Mouse (Mus musculus) forebrain, embryonic 15.5 days (tissue): ENCODE results near the gene Tcirg1. TPM values are rescaled to one million over a fixed set of nuclear protein-coding genes. Genes with fewer than 3 reads are reported as not detected.

Source experiments
- ATAC-seq: fragments of 200-750 bp; cut with Nextera tagmentation; replicated peaks from 2 replicates; pipeline ENCODE4 v1.8.0; 2017; ENCODE audit warnings: mild to moderate bottlenecking, moderate TSS enrichment, moderate library complexity
- H3K27ac ChIP-seq: fragments of 300-500 bp; sonication (generic); replicated peaks from 2 replicates; pipeline ENCODE4 v1.5.1; 2015; ENCODE audit warnings: mild to moderate bottlenecking, inconsistent platforms
- H3K27me3 ChIP-seq: fragments of 300-500 bp; sonication (generic); 2 replicates; pipeline ENCODE4 v1.6.1; 2015; ENCODE audit warnings: inconsistent platforms
- H3K36me3 ChIP-seq: fragments of 300-500 bp; sonication (generic); 2 replicates; pipeline ENCODE4 v1.6.1; 2015; ENCODE audit warnings: mild to moderate bottlenecking, inconsistent platforms
- H3K4me1 ChIP-seq: fragments of 300-500 bp; sonication (generic); 2 replicates; pipeline ENCODE4 v1.6.1; 2015; ENCODE audit warnings: inconsistent platforms
- H3K4me2 ChIP-seq: fragments of 300-500 bp; sonication (generic); replicated peaks from 2 replicates; pipeline ENCODE4 v1.6.1; 2015; ENCODE audit warnings: mild to moderate bottlenecking, inconsistent platforms
- H3K4me3 ChIP-seq: fragments of 300-500 bp; sonication (generic); 2 replicates; pipeline ENCODE4 v1.5.1; 2015; ENCODE audit warnings: mild to moderate bottlenecking, inconsistent platforms
- H3K9ac ChIP-seq: fragments of 300-500 bp; sonication (generic); replicated peaks from 2 replicates; pipeline ENCODE4 v1.6.1; 2015; ENCODE audit warnings: mild to moderate bottlenecking, inconsistent platforms
- H3K9me3 ChIP-seq: fragments of 300-500 bp; sonication (generic); 2 replicates; pipeline ENCODE4 v1.6.1; 2016; ENCODE audit warnings: inconsistent platforms
- WGBS: fragments of 180-500 bp; shearing (Covaris S2); methylation state at CpG from one replicate; pipeline ENCODE4 v1.1.7; 2015; ENCODE audit warnings: mixed read lengths; 5-methylcytosine and 5-hydroxymethylcytosine counted together
- polyA plus RNA-seq: library from polyadenylated mRNA; unstranded; fragments of >200 nt; fragmentation: Nextera tagmentation; extraction: Ambion mirVana; gene quantifications from 2 replicates; pipeline ENCODE4 v1.2.1, GENCODE M21; 2015

Tcirg1 gene
- polyA plus RNA-seq, 1 experiment from 2014 or later: 13.3 TPM

DNA sequence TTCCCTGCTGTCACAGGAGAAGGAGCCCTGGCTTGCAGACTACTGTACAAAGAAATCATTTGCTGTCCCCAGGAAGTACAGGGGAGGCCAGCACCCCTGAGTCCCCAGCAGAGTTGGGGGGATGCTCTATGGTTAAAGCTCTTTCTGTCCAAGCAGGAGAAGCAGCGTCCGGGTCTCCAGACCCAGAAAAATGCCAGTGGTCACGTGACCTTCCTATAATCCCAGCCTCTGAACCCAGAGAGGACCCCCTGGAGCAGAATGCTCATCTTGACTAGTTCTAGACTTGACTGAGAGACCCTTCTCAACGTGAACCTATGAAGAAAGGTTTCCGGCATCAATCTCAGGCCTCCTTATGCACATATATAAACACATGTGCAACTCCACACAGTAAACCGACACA lies 18.9 kb upstream of the Tcirg1 start:
- H3K9ac ChIP-seq: no peak overlapping the region
- H3K36me3 ChIP-seq: no peaks in the 10 kb centered on the region
- no peaks in the 10 kb centered on the region for H3K27me3 ChIP-seq
- ATAC-seq: no peak
- H3K9me3 ChIP-seq: no peaks in the 10 kb centered on the region
- no peak overlapping the region for H3K4me3 ChIP-seq
- 81% methylated on average over 6 of the region's 6 CpGs for WGBS
- H3K4me2 ChIP-seq: no peak overlapping the region
- H3K4me1 ChIP-seq: peaks cover 18% of the 10 kb centered on the region
- H3K27ac ChIP-seq: no peak overlapping the region

DNA sequence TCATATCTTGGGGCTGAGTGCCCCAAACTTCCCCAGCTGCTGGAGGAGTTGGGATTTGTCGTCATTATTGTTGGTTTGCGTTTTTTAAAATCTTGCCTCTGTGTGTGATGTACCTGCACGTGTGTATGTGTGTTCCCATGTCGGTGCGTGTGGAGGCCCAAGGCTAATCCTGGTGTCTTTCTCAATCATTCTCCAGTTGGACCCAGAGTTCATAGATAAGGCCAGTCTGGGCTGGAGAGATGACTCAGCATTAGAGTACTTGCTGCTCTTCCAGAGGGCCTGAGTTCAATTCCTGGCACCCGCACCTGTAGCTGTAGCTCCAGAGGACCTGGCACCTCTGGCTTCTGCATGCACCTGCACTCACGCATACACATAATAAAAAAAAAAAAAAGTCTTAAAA lies 17.9 kb upstream of the Tcirg1 start:
- H3K9ac ChIP-seq: no peak overlapping the region
- no peaks in the 10 kb centered on the region for H3K9me3 ChIP-seq
- peaks cover 9% of the 10 kb centered on the region for H3K4me1 ChIP-seq
- H3K27me3 ChIP-seq: no peaks in the 10 kb centered on the region
- no peaks in the 10 kb centered on the region for H3K36me3 ChIP-seq
- no peak overlapping the region for H3K4me2 ChIP-seq
- H3K27ac ChIP-seq: no peak overlapping the region
- no peak for ATAC-seq
- no peak overlapping the region for H3K4me3 ChIP-seq
- 92% methylated on average over 7 of the region's 7 CpGs for WGBS

- no peak overlapping the region for H3K9ac ChIP-seq
- H3K27me3 ChIP-seq: no peaks in the 10 kb centered on the region
- ATAC-seq: no peak
- H3K27ac ChIP-seq: no peak overlapping the region
- H3K36me3 ChIP-seq: no peaks in the 10 kb centered on the region
- no peaks in the 10 kb centered on the region for H3K9me3 ChIP-seq
- H3K4me1 ChIP-seq: peaks cover 4% of the 10 kb centered on the region
- WGBS: 83% methylated on average over 8 of the region's 8 CpGs
- H3K4me3 ChIP-seq: no peak overlapping the region
- no peak overlapping the region for H3K4me2 ChIP-seq
These were observed 17.3 kb upstream of the Tcirg1 start for GRCm38 (mm10) chr19:3924190-3924589.

GRCm38 (mm10) chr19:3923586-3923985 lies 16.7 kb upstream of the Tcirg1 start:
- Histone ChIP-seq H3K27ac (no peak overlapping the region), H3K4me1 (no peaks in the 10 kb centered on the region), H3K9ac (no peak overlapping the region), H3K36me3 (no peaks in the 10 kb centered on the region), H3K4me3 (no peak overlapping the region), H3K4me2 (no peak overlapping the region), H3K9me3 (no peaks in the 10 kb centered on the region), H3K27me3 (no peaks in the 10 kb centered on the region)
- ATAC-seq: no peak
- WGBS: 63% methylated on average over 13 of the region's 13 CpGs

- ATAC-seq: no peak
- Histone ChIP-seq H3K9me3 (no peaks in the 10 kb centered on the region), H3K4me2 (no peak overlapping the region), H3K36me3 (no peaks in the 10 kb centered on the region), H3K27ac (no peak overlapping the region), H3K9ac (no peak overlapping the region), H3K4me1 (no peaks in the 10 kb centered on the region), H3K27me3 (no peaks in the 10 kb centered on the region), H3K4me3 (no peak overlapping the region)
- 49% methylated on average over 10 of the region's 10 CpGs for WGBS
These were observed 15.9 kb upstream of the Tcirg1 start for GRCm38 (mm10) chr19:3922661-3923371.

DNA sequence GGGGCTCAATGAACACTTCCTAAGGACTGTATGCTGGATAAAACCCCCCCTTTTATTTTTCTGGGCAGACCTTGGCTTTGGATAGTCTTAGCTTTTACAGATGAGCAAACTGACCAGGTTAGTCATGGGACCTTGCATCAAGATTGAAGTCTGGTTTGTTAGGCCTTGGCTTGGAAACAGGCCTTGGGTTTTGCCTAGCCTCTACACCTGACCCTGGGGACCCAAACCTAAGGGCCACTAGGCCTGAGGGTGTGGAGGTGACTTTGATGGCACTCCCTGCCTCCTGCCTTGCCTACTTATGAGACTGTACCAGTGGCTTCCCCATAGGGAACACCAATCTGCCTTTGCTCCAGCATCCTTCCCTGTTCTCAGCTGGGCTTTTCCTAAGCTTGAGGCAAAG lies 13.0 kb upstream of the Tcirg1 start:
- Histone ChIP-seq H3K4me2 (no peak overlapping the region), H3K4me3 (no peak overlapping the region), H3K9me3 (no peaks in the 10 kb centered on the region), H3K27me3 (no peaks in the 10 kb centered on the region), H3K9ac (no peak overlapping the region), H3K27ac (no peak overlapping the region), H3K4me1 (no peaks in the 10 kb centered on the region), H3K36me3 (no peaks in the 10 kb centered on the region)
- no peak for ATAC-seq

- Histone ChIP-seq H3K36me3 (no peaks in the 10 kb centered on the region), H3K27ac (no peak overlapping the region), H3K4me3 (no peak overlapping the region), H3K4me1 (peaks cover 16% of the 10 kb centered on the region), H3K9me3 (no peaks in the 10 kb centered on the region), H3K4me2 (no peak overlapping the region), H3K27me3 (no peaks in the 10 kb centered on the region), H3K9ac (no peak overlapping the region)
- WGBS: 75% methylated on average over 11 of the region's 11 CpGs
- no peak for ATAC-seq
These were observed 9.8 kb upstream of the Tcirg1 start for GRCm38 (mm10) chr19:3916727-3917126.

GRCm38 (mm10) chr19:3914535-3914934 lies 7.6 kb upstream of the Tcirg1 start:
- 97% methylated on average over 5 of the region's 5 CpGs for WGBS
- Histone ChIP-seq H3K9me3 (no peaks in the 10 kb centered on the region), H3K4me1 (peaks cover 19% of the 10 kb centered on the region), H3K9ac (no peak overlapping the region), H3K4me3 (no peak overlapping the region), H3K4me2 (no peak overlapping the region), H3K36me3 (peaks cover 4% of the 10 kb centered on the region; the same call in 1 of the 2 replicates), H3K27me3 (no peaks in the 10 kb centered on the region), H3K27ac (no peak overlapping the region)
- no peak for ATAC-seq

- no peaks in the 10 kb centered on the region for H3K27me3 ChIP-seq
- no peak for ATAC-seq
- H3K9ac ChIP-seq: no peak overlapping the region
- H3K4me3 ChIP-seq: peak overlapping the region; percentile 66
- H3K36me3 ChIP-seq: peaks cover 9% of the 10 kb centered on the region
- peak overlapping the region; percentile 63 for H3K4me2 ChIP-seq
- WGBS: 88% methylated on average over 8 of the region's 8 CpGs
- H3K4me1 ChIP-seq: peaks cover 19% of the 10 kb centered on the region
- no peak overlapping the region for H3K27ac ChIP-seq
- H3K9me3 ChIP-seq: no peaks in the 10 kb centered on the region
These were observed 6.8 kb upstream of the Tcirg1 start for GRCm38 (mm10) chr19:3913692-3914091.

GRCm38 (mm10) chr19:3912337-3913204 lies 5.6 kb upstream of the Tcirg1 start, which contains the start of gene Ndufs8:
TSS of gene Ndufs8 (minus strand) at chr19:3912774.
- H3K9ac ChIP-seq: peak within 1 kb of the TSS; percentile 66
- under 1% methylated on average over 43 of the region's 43 CpGs for WGBS
- peak; percentile 98 for ATAC-seq
- H3K4me2 ChIP-seq: peak within 1 kb of the TSS; percentile 63
- H3K4me1 ChIP-seq: peaks cover 19% of the 10 kb centered on the region
- H3K9me3 ChIP-seq: no peaks in the 10 kb centered on the region
- H3K27me3 ChIP-seq: no peaks in the 10 kb centered on the region
- peaks cover 14% of the 10 kb centered on the region for H3K36me3 ChIP-seq
- H3K4me3 ChIP-seq: peak within 1 kb of the TSS; percentile 66
- H3K27ac ChIP-seq: peak within 1 kb of the TSS; percentile 79

DNA sequence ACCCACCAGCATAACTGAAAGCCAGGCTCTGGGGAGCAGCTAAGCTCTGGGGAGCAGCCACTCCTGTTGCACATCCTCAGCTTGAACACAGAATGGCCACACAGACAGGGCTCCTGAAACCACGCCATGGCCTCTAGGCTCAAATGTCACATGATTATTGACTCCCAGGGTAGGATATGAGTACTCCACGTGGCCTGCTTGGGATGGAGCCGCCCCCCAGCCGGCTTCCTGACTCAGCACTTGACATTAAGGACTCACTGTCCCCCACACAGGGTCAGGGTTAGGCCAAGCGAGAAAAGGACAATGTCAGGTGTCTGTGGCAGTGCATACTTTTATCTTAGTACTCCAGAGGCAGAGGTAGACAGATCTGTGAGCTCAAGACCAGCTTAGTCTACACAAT lies 3.3 kb upstream of the Tcirg1 start:
- Histone ChIP-seq H3K27ac (no peak overlapping the region), H3K36me3 (peaks cover 14% of the 10 kb centered on the region), H3K4me3 (no peak overlapping the region), H3K4me1 (peaks cover 31% of the 10 kb centered on the region), H3K4me2 (no peak overlapping the region), H3K9ac (no peak overlapping the region), H3K27me3 (no peaks in the 10 kb centered on the region), H3K9me3 (no peaks in the 10 kb centered on the region)
- WGBS: 83% methylated on average over 5 of the region's 5 CpGs
- ATAC-seq: no peak

GRCm38 (mm10) chr19:3907876-3908660 lies 1.1 kb upstream of the Tcirg1 start:
- Histone ChIP-seq H3K9me3 (no peaks in the 10 kb centered on the region), H3K27ac (no peak overlapping the region), H3K4me2 (no peak overlapping the region), H3K4me3 (no peak overlapping the region), H3K36me3 (peaks cover 14% of the 10 kb centered on the region), H3K4me1 (peaks cover 22% of the 10 kb centered on the region), H3K9ac (no peak overlapping the region), H3K27me3 (no peaks in the 10 kb centered on the region)
- 84% methylated on average over 8 of the region's 8 CpGs for WGBS
- ATAC-seq: no peak
